Mouse (Mus musculus) stomach, embryonic 14.5 days (tissue): ENCODE measurements around the gene Lyg1. TPM values are rescaled to one million over a fixed set of nuclear protein-coding genes. Genes with fewer than 3 reads are reported as not detected.

Experiments
- ATAC-seq: fragments of 200-750 bp; cut with Nextera tagmentation; 2 replicates; pipeline ENCODE4 v1.8.0; 2017; ENCODE audit warnings: low read depth, moderate TSS enrichment; ENCODE audit not compliant: insufficient number of reproducible peaks, insufficient read depth, low FRiP score
- H3K27ac ChIP-seq: fragments of 300-500 bp; sonication (generic); 2 replicates; pipeline ENCODE4 v1.5.1; 2014; ENCODE audit warnings: mild to moderate bottlenecking, low read length, moderate library complexity, mixed read lengths
- H3K27me3 ChIP-seq: fragments of 300-500 bp; sonication (generic); 2 replicates; pipeline ENCODE4 v1.6.1; 2014; ENCODE audit warnings: low read length, control low read depth, mixed read lengths; ENCODE audit not compliant: control insufficient read depth, insufficient read depth
- H3K36me3 ChIP-seq: fragments of 300-500 bp; sonication (generic); 2 replicates; pipeline ENCODE4 v1.6.1; 2014; ENCODE audit warnings: mild to moderate bottlenecking, control low read depth, low read length, moderate library complexity, mixed read lengths; ENCODE audit not compliant: control insufficient read depth, insufficient read depth
- H3K4me1 ChIP-seq: fragments of 300-500 bp; sonication (generic); 2 replicates; pipeline ENCODE4 v1.6.1; 2014; ENCODE audit warnings: low read length, control low read depth, mixed read lengths; ENCODE audit not compliant: control insufficient read depth, insufficient read depth
- H3K4me2 ChIP-seq: fragments of 300-500 bp; sonication (generic); replicated peaks from 2 replicates; pipeline ENCODE4 v1.6.1; 2014; ENCODE audit warnings: low read depth, low read length, control low read depth
- H3K4me3 ChIP-seq: fragments of 300-500 bp; sonication (generic); 2 replicates; pipeline ENCODE4 v1.5.1; 2014; ENCODE audit warnings: low read depth, low read length, control low read depth
- H3K9ac ChIP-seq: fragments of 300-500 bp; sonication (generic); replicated peaks from 2 replicates; pipeline ENCODE4 v1.6.1; 2014; ENCODE audit warnings: low read depth, mild to moderate bottlenecking, control low read depth, low read length, moderate library complexity, mixed read lengths
- H3K9me3 ChIP-seq: fragments of 300-500 bp; sonication (generic); 2 replicates; pipeline ENCODE4 v1.6.1; 2016; ENCODE audit warnings: low read depth, low read length, control low read depth; ENCODE audit not compliant: control insufficient read depth
- WGBS: fragments of 180-500 bp; shearing (Covaris S2); extraction: QIAGEN DNeasy Blood & Tissue Kit; methylation state at CpG from one replicate; pipeline ENCODE4 v1.1.7; 2014; 5-methylcytosine and 5-hydroxymethylcytosine counted together
- polyA plus RNA-seq: library from polyadenylated mRNA; unstranded; fragments of >200 nt; fragmentation: Nextera tagmentation; extraction: Ambion mirVana; gene quantifications from 2 replicates; pipeline ENCODE4 v1.2.1, GENCODE M21; 2014

The Lyg1 gene
- polyA plus RNA-seq, 1 experiment from 2014 or later: not detected

DNA sequence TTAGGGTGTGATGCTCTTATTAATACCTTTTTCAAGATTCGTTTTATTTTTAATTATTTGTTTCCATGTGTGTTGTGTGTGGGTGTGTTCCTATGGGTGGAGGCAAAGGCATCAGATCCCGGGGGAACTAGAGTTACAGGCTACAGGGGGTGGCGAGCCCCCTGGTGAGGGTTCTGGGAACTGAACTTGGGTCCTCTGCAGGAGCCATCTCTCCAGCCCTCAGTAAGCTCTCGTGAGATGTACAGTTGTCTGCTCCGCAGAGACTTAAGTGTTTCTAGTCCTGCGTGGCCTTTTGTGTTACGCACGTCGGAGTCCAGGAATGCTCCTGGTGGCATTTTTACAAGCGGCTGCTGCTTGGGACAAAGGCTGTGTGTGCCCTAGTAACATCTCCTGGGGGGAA, 8.0 kb upstream of the Lyg1 start:
- Histone ChIP-seq H3K4me3 (no peak overlapping the region), H3K9me3 (no peaks in the 10 kb centered on the region), H3K36me3 (no peaks in the 10 kb centered on the region), H3K4me2 (no peak overlapping the region), H3K9ac (no peak overlapping the region), H3K27ac (no peak overlapping the region), H3K27me3 (no peaks in the 10 kb centered on the region), H3K4me1 (no peaks in the 10 kb centered on the region)
- WGBS: 64% methylated on average over 10 of the region's 10 CpGs
- no peak for ATAC-seq

DNA sequence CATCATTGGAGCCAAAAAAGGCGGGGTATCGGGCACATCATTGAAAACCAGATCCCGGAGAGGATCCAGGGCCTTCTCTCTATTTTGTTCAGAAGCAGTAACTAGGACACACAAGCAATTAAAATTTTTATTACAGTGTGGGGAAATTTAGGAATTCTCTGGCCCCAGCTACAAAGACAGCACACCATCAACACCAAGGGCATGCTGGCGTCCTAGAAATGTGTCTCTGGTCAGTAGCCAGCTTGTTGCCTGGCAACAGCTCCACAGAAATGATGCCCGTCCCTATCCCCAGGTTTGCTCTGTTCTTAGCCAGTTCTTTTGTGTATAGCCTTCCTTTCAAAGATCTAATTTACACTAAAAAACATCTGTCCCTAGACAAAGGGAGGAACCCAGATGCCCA, 1.9 kb upstream of the Lyg1 start:
- no peak overlapping the region for H3K4me2 ChIP-seq
- no peak overlapping the region for H3K27ac ChIP-seq
- H3K9ac ChIP-seq: no peak overlapping the region
- 75% methylated on average over 5 of the region's 5 CpGs for WGBS
- no peaks in the 10 kb centered on the region for H3K4me1 ChIP-seq
- no peak overlapping the region for H3K4me3 ChIP-seq
- no peaks in the 10 kb centered on the region for H3K9me3 ChIP-seq
- ATAC-seq: no peak
- no peaks in the 10 kb centered on the region for H3K27me3 ChIP-seq
- no peaks in the 10 kb centered on the region for H3K36me3 ChIP-seq

DNA sequence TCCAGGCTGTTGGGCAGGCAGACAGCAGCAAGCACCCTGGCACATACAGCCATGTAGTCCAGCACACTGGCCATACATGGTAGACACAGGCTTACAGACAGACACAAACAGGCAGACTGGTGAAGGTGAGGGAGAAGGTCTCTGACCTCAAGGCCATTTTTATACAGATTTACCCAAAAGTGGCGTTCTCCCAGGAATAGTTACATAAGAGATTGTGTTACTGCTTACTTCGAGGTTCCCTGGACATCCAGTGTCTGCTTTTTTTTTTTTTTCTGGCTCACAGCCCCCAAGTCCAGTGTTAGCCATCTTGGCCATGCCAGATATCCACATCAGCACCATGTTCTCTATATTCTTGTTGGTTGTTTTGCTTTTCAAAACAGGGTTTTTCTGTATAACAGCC, 957 bp upstream of the Lyg1 start:
- no peak overlapping the region for H3K4me3 ChIP-seq
- WGBS: 64% methylated on average over 2 of the region's 2 CpGs
- H3K4me2 ChIP-seq: no peak overlapping the region
- no peaks in the 10 kb centered on the region for H3K36me3 ChIP-seq
- no peak overlapping the region for H3K27ac ChIP-seq
- ATAC-seq: no peak
- no peaks in the 10 kb centered on the region for H3K27me3 ChIP-seq
- no peaks in the 10 kb centered on the region for H3K9me3 ChIP-seq
- H3K9ac ChIP-seq: no peak overlapping the region
- H3K4me1 ChIP-seq: no peaks in the 10 kb centered on the region

DNA sequence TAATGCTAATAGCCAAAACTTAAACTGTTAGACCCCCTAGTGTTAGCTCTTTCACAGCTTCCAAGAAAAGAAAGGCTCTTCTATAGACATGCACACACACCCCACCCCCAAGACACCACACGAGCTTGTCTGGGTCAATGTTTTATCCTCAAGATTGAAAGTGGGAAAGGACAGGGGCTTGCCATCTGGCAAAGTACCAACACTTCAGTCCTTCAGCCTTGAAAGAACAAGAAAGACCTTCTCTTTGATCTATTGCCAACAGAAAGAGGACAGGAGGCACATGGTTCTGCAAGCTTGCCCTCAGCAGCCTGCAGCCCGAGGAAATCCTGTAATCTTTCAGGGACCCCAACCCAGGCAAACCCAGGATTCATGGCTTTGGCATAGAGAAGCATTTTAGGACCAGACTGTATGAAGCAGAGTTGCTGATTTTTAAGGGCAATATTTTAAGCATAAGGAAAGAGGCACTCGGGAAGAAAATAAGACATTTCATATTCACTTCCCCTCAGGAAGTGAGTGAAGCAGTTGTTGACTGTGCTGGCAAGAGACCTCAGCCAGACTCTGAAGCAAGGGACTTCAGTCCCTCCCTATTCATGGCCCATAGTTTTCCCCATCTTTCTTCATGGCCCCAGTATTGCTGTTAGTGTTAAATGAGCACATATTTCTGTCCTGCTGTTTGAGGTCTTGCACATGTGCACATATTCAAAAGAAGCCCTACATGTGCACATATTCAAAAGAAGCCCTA, 698 bp downstream of the Lyg1 start:
- H3K9me3 ChIP-seq: no peaks in the 10 kb centered on the region
- ATAC-seq: no peak
- no peak overlapping the region for H3K4me2 ChIP-seq
- no peaks in the 10 kb centered on the region for H3K36me3 ChIP-seq
- 28% methylated on average over 3 of the region's 3 CpGs for WGBS
- H3K27ac ChIP-seq: no peak overlapping the region
- no peaks in the 10 kb centered on the region for H3K4me1 ChIP-seq
- no peaks in the 10 kb centered on the region for H3K27me3 ChIP-seq
- H3K9ac ChIP-seq: no peak overlapping the region
- no peak overlapping the region for H3K4me3 ChIP-seq

DNA sequence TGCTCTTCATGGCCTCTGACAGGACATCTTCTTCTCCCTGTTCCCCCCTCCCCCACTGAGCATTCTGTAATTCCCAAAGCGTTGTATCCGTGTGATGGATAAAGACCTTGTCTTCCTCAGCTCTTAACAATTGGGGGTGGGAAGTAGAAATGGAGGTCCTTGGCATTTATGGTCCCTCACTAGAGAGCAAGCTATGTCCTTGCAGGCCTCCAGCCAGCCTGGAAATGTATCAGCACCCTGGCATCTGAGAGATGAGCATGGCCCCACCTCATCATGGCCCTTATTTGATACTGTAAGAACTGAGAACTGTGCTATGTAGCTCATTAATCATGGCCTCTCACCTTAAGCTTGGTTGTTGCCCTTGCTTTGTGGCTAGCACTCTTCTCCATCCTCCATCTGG, 2.3 kb downstream of the Lyg1 start:
- WGBS: 82% methylated on average over 2 of the region's 2 CpGs
- Histone ChIP-seq H3K9me3 (no peaks in the 10 kb centered on the region), H3K27ac (no peak overlapping the region), H3K27me3 (no peaks in the 10 kb centered on the region), H3K9ac (no peak overlapping the region), H3K4me1 (no peaks in the 10 kb centered on the region), H3K4me2 (no peak overlapping the region), H3K36me3 (no peaks in the 10 kb centered on the region), H3K4me3 (no peak overlapping the region)
- ATAC-seq: no peak

DNA sequence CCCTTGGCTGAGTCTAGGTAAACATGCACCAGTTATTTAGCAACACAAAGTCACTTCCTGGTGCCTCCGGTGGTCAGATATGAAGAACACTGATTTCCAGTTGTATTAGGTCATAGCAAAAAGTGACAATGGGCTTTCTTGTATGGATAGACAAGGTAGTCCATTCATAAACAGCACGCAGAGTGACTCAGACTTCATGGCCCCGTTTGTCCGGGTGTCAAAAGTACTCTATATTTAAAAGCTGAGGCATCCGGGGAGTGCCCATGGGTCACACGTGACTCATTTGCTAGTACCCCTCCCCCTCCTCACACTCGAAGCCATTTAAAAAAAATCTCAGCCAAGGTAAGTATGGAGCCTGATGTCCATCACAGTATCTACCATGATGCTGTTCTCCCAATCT, 2.8 kb downstream of the Lyg1 start:
- 74% methylated on average over 7 of the region's 7 CpGs for WGBS
- ATAC-seq: no peak

DNA sequence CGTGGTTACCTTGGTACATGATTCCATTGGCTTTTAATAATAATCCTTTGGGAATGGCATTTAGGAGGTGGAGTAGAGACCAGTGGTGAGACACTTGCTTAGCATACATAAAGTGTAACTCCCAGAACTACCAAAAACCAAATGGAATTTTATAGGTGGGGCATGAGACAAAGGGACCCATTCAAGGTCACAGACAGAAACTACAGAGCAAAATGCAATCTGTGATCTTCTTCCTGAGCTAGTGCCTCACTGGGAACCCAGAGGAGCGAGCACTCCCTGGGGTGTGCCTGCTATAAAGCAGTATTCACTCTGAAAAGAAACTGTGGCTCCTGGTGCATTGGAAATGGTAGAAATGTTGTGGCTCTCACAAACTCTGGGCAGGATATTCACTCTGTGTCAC, 8.7 kb downstream of the Lyg1 start:
- no peak for ATAC-seq
- Histone ChIP-seq H3K27me3 (no peaks in the 10 kb centered on the region), H3K4me1 (no peaks in the 10 kb centered on the region), H3K9ac (no peak overlapping the region), H3K4me3 (no peak overlapping the region), H3K9me3 (no peaks in the 10 kb centered on the region), H3K27ac (no peak overlapping the region), H3K4me2 (no peak overlapping the region), H3K36me3 (no peaks in the 10 kb centered on the region)
- WGBS: 86% methylated on average over 2 of the region's 2 CpGs

More for the DNA sequence above, 2.8 kb downstream of the Lyg1 start:
- Histone ChIP-seq H3K4me3 (no peak overlapping the region), H3K9me3 (no peaks in the 10 kb centered on the region), H3K27ac (no peak overlapping the region), H3K36me3 (no peaks in the 10 kb centered on the region), H3K27me3 (no peaks in the 10 kb centered on the region), H3K9ac (no peak overlapping the region), H3K4me2 (no peak overlapping the region), H3K4me1 (no peaks in the 10 kb centered on the region)

DNA sequence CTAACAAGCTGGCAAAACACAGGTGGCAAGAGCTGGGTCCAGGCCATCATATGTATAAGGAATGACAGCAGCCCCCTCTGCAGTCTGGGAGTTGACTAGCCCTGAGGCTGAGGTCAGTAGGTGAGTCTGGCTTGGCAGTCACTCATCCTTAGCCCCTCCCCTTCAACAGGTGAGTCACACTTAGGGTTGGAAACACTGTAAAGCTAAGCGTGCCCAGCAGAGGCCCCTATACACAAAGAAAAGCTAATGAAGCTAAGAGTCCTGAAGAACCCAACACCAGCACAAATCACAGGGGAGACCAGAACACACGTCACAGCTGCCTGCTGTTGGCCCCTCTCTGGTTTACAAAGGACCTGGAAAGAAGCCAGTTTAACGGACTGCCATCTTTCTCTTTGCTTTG, 25.8 kb downstream of the Lyg1 start:
- no peaks in the 10 kb centered on the region for H3K9me3 ChIP-seq
- H3K4me1 ChIP-seq: no peaks in the 10 kb centered on the region
- no peak overlapping the region for H3K27ac ChIP-seq
- H3K4me2 ChIP-seq: no peak overlapping the region
- no peaks in the 10 kb centered on the region for H3K36me3 ChIP-seq
- WGBS: 24% methylated on average over 3 of the region's 3 CpGs
- H3K27me3 ChIP-seq: no peaks in the 10 kb centered on the region
- H3K9ac ChIP-seq: no peak overlapping the region
- ATAC-seq: peak; percentile 69
- no peak overlapping the region for H3K4me3 ChIP-seq

DNA sequence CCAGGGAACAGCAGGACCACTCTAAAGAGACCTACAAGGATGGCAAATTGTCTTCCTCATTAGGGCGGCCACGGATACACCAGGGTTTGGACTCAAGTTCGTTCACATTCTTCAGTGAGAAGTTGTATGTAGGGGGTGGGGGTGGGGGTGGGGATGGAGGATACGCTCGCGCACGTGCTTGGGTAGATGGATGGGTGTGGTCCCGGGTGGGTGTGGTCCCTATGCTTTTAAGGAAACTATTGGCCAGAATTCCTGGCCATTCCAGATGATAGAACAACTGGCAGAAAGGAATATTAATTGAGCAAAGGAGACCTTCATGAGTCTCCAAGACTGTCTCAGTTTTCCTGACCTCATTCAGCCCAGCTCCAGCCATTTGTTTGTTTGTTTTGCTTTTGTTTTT, 31.6 kb downstream of the Lyg1 start:
- no peak for ATAC-seq

More for the DNA sequence above, 31.6 kb downstream of the Lyg1 start:
- Histone ChIP-seq H3K4me3 (no peak overlapping the region), H3K9ac (no peak overlapping the region), H3K27ac (no peak overlapping the region), H3K4me1 (no peaks in the 10 kb centered on the region), H3K36me3 (no peaks in the 10 kb centered on the region), H3K4me2 (no peak overlapping the region), H3K27me3 (no peaks in the 10 kb centered on the region), H3K9me3 (no peaks in the 10 kb centered on the region)
- 75% methylated on average over 8 of the region's 8 CpGs for WGBS
